Mouse (Mus musculus) cerebellum, postnatal 10 days (tissue): ENCODE data around the gene Prkd1.

Experiments
- DNase-seq, 2 experiments: peaks; one replicate each; pipeline ENCODE4 v3.0.0; 2021; ENCODE audit warnings: mixed read lengths in 2 of 2

Gene Prkd1

GRCm38 (mm10) chr12:50333182-50333581 is 315.7 kb downstream of the Prkd1 start:
- peak; percentile 46 for DNase-seq

- DNase-seq = peak; percentile 66 to 67
Measured at GRCm38 (mm10) chr12:50314634-50315033, 334.3 kb downstream of the Prkd1 start.

GRCm38 (mm10) chr12:50309276-50309675 is 339.6 kb downstream of the Prkd1 start:
- no peak for DNase-seq

- DNase-seq = peak; percentile 51 to 58
Measured at GRCm38 (mm10) chr12:50301334-50301733, 347.6 kb downstream of the Prkd1 start.

- DNase-seq = peak in 1 of 2 experiments; percentile 8
Measured at GRCm38 (mm10) chr12:50296067-50296466, 352.8 kb downstream of the Prkd1 start.

- DNase-seq = no peak
Measured at GRCm38 (mm10) chr12:50295549-50295948, 353.3 kb downstream of the Prkd1 start.

- peak in 1 of 2 experiments; percentile 11 for DNase-seq
Measured at GRCm38 (mm10) chr12:50292834-50293233, 356.1 kb downstream of the Prkd1 start.
